Mouse (Mus musculus): ENCODE data around the gene Stag2. TPM values are rescaled to one million over a fixed set of nuclear protein-coding genes. Genes with fewer than 3 reads are reported as not detected.

The Stag2 gene
- polyA plus RNA-seq, 1 experiment from 2014 or later, result 49.6 TPM

- WGBS, result 63% methylated on average over 3 of the region's 3 CpGs
- H3K36me3 ChIP-seq, result no peaks in the 10 kb centered on the region
Measured at GRCm38 (mm10) chrX:42290215-42290614, 141.1 kb downstream of the Stag2 start.

GRCm38 (mm10) chrX:42315231-42315630, 166.1 kb downstream of the Stag2 start:
- Histone ChIP-seq H3K9ac (no peak overlapping the region), H3K27me3 (no peaks in the 10 kb centered on the region), H3K36me3 (no peaks in the 10 kb centered on the region), H3K4me1 (no peaks in the 10 kb centered on the region), H3K4me2 (replicated peaks) (no peak overlapping the region), H3K9me3 (no peaks in the 10 kb centered on the region), H3K27ac (no peak overlapping the region), H3K4me3 (no peak overlapping the region)
- WGBS, result 81% methylated on average over 3 of the region's 3 CpGs
- no peak for ATAC-seq (ENCODE audit: low FRiP score, low read depth)

More at GRCm38 (mm10) chrX:42290215-42290614, 141.1 kb downstream of the Stag2 start:
- H3K27me3 ChIP-seq, result no peaks in the 10 kb centered on the region
- no peak for ATAC-seq (ENCODE audit: low FRiP score, low read depth)
- H3K4me1 ChIP-seq, result no peaks in the 10 kb centered on the region
- no peak overlapping the region for H3K4me3 ChIP-seq
- no peak overlapping the region for H3K27ac ChIP-seq
- no peak overlapping the region for H3K4me2 ChIP-seq (replicated peaks)
- H3K9me3 ChIP-seq, result no peaks in the 10 kb centered on the region
- H3K9ac ChIP-seq, result no peak overlapping the region

- Histone ChIP-seq H3K27ac (no peak overlapping the region), H3K9ac (no peak overlapping the region), H3K27me3 (no peaks in the 10 kb centered on the region), H3K4me3 (no peak overlapping the region), H3K36me3 (no peaks in the 10 kb centered on the region), H3K9me3 (no peaks in the 10 kb centered on the region), H3K4me2 (replicated peaks) (no peak overlapping the region), H3K4me1 (no peaks in the 10 kb centered on the region)
- 57% methylated on average over 5 of the region's 5 CpGs for WGBS
- ATAC-seq (ENCODE audit: low FRiP score, low read depth), result no peak
Measured at GRCm38 (mm10) chrX:42320424-42320823, 171.3 kb downstream of the Stag2 start.

GRCm38 (mm10) chrX:42321200-42321773, 172.2 kb downstream of the Stag2 start:
- Histone ChIP-seq H3K4me2 (replicated peaks) (no peak overlapping the region), H3K27ac (no peak overlapping the region), H3K36me3 (no peaks in the 10 kb centered on the region), H3K27me3 (no peaks in the 10 kb centered on the region), H3K4me3 (no peak overlapping the region), H3K9me3 (no peaks in the 10 kb centered on the region), H3K4me1 (no peaks in the 10 kb centered on the region), H3K9ac (no peak overlapping the region)
- no peak for ATAC-seq (ENCODE audit: low FRiP score, low read depth)
- 31% methylated on average over 9 of the region's 9 CpGs for WGBS

GRCm38 (mm10) chrX:42324848-42325247, 175.7 kb downstream of the Stag2 start:
- Histone ChIP-seq H3K9me3 (no peaks in the 10 kb centered on the region), H3K4me3 (no peak overlapping the region), H3K36me3 (no peaks in the 10 kb centered on the region), H3K9ac (no peak overlapping the region), H3K27ac (no peak overlapping the region), H3K4me1 (no peaks in the 10 kb centered on the region), H3K27me3 (no peaks in the 10 kb centered on the region), H3K4me2 (replicated peaks) (no peak overlapping the region)
- ATAC-seq (ENCODE audit: low FRiP score, low read depth), result no peak
- 74% methylated on average over 3 of the region's 3 CpGs for WGBS

Other genes with a start within 250 kb of the Stag2 start
- 94.2 and 96.7 TPM in 2 replicates for gene Thoc2, start 228.6 kb upstream of the Stag2 start, polyA plus RNA-seq (2015; fragmentation: Nextera tagmentation; extraction: Ambion mirVana)
- gene Xiap, start 89.6 kb upstream of the Stag2 start, polyA plus RNA-seq (2015; fragmentation: Nextera tagmentation; extraction: Ambion mirVana), result 12.8 and 15.0 TPM in 2 replicates

Data from limb, embryonic 13.5 days (tissue).